Mouse (Mus musculus): Measurements from ENCODE around the gene Amhr2.

Amhr2 gene

DNA sequence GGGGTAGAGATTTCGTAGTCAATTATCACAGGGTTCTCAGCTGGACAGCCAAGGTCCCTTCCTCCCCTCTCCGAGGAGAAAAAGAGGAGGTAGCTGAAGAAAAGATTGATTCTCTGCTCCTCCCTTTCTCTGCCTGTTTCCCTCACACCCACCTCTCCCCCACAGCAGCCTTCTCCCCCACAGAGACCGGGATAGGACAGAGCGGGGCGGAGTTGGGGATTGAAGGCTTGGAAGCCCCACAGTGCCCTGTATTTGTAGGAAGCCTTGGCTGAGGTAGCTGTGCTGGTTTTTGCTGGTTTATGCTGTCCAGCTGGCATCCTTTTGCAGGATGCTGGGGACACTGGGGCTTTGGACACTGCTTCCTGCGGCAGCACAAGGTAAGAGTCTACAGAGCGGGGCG is at the start of gene Amhr2:
Amhr2 (plus strand) TSS at position 222 of the 400 bp plus-strand sequence.
- no peak for DNase-seq (ENCODE audit: low spot score)

DNA sequence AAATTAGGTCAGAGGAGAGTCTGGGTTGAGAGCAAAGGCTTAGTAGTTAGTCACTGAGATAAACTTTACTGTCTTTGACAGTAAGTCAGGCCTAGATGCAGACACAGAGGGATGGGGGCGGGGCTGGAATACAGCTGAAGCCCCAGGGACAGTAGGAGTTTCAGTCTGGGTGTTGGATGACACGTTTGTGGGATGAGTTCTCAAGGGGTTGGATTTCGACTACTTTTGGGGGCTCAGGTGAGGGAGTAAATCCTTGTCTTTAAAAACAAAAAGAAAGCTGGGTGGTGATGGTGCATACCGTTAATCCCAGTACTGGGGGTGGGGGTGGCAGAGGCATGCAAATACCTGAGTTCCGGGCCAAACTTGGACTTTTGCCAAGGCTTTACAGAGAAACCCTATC is 46.5 kb upstream of the Amhr2 start:
- DNase-seq (ENCODE audit: low spot score) = peak; percentile 30

DNA sequence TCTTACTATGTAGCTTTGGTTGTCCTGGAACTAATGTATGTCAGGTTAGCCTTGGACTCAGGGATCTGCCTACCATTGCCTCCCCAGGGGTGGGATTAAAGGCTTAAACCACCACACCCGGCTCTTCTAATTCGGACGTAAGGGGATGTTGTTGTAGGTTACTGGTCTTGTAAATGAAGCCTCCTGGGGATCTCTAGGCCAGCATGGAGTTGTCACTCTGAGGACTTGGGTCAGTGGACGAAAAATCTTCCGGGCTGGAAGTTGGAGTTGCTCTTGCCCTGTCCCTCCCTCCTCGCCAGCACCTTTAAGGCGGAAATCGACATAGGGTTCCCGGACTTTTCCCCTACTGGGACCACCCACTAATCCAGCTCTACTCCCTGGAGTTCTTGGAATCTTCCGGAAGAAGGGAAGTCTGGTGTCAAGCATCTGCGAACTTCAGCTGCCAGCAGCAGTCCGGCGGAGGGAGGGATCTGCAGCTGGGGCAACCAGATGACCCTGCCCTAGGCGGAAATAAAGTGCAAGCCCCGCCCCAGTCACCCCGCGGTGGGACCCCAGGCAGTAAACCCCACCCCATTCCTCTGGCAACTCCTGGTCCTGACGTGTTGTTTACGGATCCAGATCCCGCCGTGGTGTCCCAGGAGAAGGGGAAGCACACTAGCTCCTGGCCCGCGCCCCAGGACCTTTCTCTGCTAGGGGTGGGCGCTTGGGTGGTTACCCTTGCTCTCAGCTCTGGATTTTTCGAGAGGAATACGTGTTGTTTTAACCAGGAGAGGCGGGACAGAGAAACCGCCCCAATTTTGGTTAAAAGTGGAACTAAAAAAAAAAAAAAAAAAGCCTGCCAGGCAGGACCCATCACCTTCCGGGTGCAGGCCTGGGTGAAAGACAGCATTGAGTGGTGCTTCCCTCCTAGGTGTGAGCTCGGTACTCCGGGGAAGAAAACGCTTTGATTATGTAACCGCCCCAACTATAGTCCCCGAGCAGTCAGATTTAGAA is 45.6 kb upstream of the Amhr2 start:
- DNase-seq (ENCODE audit: low spot score) = peak; percentile 88

DNA sequence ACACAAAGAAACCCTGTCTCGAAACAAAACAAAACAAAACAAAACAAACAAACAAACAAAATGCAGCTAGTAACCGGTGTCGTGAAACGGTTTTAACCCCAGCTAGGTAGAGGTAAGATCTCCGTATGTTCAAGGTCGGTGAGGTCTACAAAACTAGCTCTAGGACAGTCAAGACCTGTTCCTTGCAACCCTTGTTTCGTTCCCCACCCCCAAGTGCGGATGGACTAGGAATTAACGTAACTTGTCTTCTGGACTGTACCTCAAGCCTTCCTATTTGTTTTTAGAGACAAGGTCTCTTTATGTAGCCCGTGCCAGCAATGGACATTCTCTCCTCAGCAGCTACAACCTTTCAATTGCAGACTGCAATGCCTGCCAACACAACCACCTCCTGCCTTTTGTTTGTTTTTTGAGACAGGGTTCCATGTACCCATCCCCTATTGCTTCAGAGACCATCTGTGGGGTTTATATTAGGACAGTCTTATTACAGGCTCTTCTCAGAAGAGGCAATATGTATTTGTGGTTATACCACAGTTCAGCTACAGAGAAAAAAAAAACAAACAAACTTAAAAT is 44.6 kb upstream of the Amhr2 start:
- DNase-seq (ENCODE audit: low spot score) = no peak

DNA sequence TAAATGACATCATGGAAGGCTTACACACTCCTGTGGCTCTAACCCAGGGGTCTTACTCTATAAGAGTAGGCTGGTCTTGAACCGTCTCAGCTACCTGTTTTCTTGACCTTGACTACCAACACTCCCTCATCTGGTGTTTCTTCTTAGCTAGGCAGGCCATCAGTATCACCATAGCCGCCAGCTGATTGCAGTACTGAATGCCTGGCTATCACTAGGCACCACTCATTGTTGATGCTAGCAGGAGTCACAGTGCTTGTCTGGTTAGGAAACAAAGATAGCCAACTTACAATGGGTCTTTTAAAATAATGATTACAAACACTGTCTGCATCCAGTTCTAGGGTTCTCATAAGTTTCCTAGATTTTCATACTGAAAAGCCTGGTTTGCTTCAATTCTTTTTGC is 43.9 kb upstream of the Amhr2 start:
- no peak for DNase-seq (ENCODE audit: low spot score)

DNA sequence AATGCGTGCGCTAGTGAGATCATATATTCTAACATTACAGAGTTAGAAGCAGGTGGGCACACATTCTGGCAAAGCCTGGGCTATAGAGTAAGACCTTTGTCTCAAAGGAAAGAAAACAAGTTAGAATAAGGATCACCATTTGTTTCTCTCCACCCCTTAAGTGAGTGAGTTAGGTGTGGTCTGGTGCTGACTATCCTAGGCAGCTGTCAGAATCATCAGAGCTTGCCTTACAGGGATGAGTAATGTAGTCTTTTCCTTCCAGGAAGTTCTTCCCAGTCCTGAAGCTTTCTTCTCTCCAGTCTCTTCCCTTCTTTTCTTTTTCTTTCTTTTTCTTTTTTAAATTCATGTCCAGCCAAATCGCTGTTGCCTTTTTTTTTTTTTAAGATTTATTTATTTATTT is 43.0 kb upstream of the Amhr2 start:
- DNase-seq (ENCODE audit: low spot score) = no peak

DNA sequence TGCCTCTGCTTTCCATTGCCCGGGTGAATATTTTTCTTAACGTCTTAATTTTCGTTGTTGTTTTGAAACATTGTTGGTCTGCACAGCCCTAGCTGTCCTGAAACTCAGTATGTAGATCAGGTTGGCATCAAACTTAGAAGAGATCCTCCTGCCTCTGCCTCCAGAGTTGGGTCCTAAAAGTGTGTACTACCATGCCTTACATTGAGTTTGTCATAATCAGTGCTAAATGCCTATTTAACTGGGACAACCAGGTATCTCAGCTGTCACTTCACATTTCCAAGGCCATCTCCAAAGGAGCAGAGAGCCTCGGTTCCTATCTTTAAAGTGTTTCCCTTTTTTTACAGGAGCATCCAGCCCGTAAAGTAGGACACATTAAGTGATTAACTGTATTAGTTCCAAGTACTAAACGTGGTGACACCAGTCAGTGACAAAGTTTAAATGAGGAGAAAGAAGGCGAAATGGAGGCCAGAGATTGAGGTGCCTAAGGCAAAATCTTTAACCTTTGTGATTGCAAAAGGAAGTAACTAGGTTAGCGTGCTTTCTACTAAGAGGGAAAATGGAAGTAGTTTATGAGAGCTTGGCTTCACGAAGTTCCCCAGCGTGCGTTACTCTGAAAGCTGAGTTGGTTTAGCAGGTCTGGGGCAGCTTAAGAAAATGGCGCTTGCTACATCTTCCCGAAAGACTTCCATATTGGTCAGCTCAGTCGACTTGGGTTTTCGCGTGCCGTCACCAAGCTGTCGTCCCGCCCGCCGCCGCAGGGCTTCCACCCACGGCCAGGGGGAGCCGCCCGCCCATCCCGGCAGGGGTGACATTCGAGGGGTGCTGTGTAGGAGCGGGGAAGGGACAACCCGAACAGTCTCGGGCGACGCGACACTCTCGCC is 40.3 kb upstream of the Amhr2 start:
- DNase-seq (ENCODE audit: low spot score) = no peak

DNA sequence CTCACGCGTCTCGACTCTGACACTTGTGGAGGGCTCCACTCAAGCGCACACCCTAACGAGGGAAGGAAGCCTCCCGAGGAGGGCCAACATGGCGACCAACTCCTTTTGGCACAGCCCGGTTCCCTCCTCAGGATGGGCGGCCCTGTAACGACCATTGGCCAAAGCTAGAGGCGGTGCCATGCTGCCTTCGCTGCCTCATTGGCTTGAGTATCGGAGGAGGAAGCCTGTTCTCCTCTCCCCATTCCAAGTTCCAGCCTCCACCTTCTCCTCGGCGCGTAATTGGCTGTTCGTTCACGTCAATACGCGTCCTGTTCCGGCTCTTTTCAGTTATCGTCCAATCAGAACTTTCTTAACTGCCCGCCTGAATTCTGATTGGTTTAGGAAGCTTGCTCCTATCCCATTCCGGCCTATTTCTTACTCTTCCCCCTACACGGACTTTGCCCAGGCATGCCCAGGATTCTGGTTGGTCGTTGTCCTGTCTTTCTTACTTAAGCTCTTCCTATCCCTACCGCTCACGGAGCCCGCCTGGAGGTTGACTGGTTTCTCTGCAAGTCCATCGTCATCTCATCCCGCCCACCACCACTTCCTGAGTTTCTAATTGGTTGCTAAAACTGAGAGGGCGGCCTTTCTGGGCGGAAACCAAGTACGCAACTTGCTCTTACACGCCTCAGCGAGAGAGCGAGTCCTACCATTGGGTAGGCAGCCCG is 39.5 kb upstream of the Amhr2 start, which contains the start of gene Sp1:
Sp1 (plus strand) TSS at position 655 of the 707 bp plus-strand sequence.
- peak; percentile 100 for DNase-seq (ENCODE audit: low spot score)

DNA sequence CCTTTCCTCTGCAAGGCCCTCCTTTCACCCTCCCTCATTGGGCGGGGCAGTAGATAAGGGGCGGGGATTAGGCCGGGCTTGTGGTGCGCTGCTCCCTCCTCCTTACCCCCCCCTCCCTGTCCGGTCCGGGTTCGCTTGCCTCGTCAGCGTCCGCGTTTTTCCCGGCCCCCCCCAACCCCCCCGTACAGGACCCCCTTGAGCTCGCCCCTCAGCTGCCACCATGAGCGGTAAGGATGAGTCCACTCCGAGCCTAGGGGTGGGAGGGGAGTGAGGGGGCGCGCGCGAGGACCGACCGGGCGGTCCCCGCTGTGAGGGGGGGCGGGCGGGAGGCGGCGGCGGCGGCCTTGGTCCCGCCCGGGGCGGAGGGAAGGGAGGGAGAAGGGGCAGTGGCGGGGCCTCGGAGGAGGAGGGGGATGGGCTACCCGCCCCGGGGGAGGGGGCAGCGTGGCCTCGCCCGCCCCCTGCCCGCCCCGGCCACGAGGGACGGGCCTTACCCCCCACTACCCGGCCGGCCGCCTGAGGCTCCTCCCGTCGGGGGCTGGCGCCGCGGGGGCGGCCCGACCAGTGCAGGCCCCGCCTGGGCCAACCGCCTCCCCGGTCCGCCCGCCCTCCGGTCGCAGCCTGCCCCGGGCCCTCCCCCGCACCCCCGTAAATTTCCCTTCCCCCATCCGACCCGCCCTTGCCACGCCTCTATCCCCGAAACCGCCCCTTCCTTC is 38.8 kb upstream of the Amhr2 start:
- DNase-seq (ENCODE audit: low spot score) = peak; percentile 76

DNA sequence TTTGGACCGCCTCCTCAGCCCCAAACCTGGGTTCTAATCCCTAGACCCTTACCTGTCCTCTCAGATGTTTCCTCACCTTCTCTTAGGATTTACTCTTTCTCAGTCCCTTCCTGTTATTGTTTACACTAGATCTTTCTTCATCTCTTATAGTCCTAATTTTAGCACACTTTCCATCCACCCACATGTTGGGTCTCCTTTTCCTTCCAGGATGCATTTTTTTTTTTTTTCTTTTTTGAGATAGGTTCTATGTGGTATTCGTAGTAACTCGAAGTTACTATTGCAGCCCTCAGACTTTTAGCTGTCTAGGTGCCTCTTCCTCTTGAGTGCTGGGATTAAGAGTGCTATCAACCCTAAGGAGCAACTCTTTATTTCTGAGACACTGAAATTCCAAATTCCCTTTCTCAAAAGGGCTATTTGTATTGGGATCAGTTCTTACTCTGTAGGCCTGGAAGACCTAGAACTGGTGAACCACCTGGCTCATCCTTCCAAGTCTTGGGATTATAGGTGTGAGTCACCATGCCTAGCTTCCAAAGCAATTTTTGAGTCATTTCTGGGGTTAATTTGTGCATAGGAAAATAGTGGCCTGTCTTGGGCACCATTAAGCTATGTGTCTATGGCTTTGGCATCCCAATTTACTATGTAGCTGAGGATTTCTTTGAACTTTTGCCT is 38.1 kb upstream of the Amhr2 start:
- no peak for DNase-seq (ENCODE audit: low spot score)

DNA sequence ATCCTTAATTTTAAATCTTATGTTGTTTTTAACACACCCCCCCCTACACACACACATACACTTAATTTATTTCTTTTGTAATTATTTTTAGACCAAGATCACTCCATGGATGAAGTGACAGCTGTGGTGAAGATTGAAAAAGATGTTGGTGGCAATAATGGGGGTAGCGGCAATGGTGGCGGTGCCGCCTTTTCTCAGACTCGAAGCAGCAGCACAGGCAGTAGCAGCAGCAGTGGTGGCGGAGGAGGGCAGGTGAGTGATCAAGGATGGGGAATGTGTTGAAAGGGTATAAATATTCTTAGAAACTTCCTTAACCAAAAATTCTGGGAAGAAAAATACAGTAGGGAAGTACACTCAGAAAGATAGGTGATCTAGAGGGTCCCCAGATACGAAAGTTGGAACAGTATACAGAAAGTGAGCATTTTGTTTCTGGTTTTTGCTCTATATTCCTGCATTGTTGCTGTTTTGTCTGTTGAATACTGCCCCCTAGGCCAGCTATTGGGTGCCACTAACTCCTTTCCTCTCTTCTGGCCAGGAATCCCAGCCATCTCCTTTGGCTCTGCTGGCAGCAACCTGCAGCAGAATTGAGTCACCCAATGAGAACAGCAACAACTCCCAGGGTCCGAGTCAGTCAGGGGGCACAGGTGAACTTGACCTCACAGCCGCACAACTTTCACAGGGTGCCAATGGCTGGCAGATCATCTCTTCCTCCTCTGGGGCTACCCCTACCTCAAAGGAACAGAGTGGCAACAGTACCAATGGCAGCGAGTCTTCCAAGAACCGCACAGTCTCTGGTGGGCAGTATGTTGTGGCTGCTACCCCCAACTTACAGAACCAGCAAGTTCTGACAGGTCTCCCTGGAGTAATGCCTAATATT is 37.2 kb upstream of the Amhr2 start:
- DNase-seq (ENCODE audit: low spot score) = no peak

DNA sequence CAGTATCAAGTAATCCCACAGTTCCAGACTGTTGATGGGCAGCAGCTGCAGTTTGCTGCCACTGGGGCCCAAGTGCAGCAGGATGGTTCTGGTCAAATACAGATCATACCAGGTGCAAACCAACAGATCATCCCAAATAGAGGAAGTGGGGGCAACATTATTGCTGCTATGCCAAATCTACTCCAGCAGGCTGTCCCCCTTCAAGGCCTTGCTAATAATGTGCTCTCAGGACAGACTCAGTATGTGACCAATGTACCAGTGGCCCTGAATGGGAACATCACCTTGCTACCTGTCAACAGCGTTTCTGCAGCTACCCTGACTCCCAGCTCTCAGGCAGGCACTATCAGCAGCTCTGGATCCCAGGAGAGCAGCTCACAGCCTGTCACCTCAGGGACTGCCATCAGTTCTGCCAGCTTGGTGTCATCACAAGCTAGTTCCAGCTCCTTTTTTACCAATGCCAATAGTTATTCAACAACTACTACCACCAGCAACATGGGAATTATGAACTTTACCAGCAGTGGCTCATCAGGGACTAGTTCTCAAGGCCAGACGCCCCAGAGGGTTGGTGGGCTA is 36.5 kb upstream of the Amhr2 start:
- no peak for DNase-seq (ENCODE audit: low spot score)

DNA sequence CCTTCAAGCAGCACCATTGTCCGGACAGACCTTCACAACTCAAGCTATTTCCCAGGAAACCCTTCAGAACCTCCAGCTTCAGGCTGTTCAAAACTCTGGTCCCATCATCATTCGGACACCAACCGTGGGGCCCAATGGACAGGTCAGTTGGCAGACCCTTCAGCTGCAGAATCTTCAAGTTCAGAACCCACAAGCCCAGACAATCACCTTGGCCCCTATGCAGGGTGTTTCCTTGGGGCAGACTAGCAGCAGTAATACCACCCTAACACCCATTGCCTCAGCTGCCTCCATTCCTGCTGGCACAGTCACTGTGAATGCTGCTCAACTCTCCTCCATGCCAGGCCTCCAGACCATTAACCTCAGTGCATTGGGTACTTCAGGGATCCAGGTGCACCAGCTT is 35.9 kb upstream of the Amhr2 start:
- no peak for DNase-seq (ENCODE audit: low spot score)

DNA sequence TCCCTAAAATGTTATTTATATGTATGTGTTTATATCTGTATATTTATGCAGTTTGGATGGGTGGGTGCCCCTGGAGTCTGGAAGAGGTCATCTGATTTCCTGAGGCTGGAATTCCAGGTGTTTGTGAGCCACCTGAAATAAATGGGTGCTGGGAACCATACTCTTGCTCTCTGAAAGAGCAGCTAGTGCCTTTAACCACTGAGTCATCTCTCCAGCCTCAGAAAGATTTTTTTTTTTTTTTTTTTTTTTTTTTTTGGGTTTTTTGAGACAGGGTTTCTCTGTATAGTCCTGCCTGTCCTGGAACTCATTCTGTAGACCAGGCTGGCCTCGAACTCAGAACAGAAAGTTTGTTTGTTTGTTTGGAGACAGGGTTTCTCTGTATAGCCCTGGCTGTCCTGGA is 34.1 kb upstream of the Amhr2 start:
- DNase-seq (ENCODE audit: low spot score) = no peak

DNA sequence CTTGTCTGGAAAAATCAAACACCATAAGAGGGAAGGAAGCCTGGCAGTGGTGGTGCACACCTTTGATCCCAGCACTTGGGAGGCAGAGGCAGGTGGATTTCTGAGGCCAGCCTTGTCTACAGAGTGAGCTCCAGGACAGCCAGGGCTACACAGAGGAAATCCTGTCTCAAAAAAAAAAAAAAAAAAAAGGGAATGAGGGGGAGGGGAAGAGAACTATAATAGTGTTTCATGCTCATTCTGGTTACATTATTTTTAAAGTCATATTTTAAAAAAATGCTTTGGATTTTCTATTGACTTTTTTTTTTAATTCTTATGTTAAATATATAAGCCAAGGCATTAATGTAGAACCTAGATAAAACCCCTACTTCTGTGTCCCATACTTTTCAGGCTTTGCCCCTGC is 31.5 kb upstream of the Amhr2 start:
- no peak for DNase-seq (ENCODE audit: low spot score)

DNA sequence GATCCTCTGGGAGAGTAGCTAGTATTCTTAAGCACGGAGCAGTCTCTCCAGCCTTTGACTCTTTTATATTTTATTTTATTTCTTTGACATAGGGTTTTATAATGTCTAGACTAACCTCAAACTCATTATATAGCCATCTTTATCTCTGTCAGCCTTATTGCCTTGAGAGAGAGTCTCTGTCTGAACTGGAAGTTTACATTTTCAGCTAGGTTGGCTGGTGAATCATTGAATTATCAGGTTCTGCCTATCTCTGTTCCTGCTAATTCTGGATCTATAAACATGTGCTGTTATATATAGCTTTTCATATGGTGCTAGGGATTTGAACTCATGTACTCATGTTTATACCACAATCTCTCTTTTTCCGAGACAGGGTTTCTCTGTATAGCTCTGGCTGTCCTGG is 27.6 kb upstream of the Amhr2 start:
- no peak for DNase-seq (ENCODE audit: low spot score)

DNA sequence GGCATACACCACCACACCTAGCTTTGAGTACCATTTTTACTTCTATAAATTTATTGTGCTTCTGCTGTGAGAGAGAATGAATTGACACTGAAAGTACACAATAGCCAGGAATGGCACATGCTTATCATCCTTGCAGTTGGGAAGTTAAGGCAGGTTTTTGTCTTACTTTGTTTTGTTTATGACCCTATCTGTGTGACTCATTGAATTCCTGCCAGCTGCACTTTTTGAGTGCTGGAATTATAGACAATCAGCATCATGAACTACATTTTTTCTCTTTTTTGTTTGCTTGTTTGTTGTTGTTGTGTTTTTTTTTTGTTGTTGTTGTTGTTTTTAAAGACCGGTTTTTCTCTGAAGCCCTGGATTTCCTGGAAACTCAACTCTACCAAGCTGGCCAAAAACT is 24.2 kb upstream of the Amhr2 start:
- DNase-seq (ENCODE audit: low spot score) = no peak

DNA sequence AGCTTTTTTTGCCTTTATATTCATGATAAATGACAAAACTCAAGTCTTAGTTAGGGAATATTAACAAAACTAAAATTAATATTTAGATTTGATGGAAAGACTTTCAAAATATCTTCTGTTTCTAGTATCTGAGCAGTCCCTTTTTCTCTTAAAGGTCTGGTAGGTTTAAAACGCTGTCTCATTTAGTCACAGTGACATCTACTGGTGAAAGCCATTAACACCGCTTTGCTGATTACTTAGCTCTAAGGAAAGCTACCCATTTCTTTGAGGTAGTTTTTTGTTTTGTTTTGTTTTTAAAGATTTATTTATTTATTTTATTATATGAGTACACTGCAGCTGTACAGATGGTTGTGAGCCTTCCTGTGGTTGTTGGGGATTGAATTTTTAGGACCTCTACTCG is 23.7 kb upstream of the Amhr2 start:
- peak; percentile 84 for DNase-seq (ENCODE audit: low spot score)

DNA sequence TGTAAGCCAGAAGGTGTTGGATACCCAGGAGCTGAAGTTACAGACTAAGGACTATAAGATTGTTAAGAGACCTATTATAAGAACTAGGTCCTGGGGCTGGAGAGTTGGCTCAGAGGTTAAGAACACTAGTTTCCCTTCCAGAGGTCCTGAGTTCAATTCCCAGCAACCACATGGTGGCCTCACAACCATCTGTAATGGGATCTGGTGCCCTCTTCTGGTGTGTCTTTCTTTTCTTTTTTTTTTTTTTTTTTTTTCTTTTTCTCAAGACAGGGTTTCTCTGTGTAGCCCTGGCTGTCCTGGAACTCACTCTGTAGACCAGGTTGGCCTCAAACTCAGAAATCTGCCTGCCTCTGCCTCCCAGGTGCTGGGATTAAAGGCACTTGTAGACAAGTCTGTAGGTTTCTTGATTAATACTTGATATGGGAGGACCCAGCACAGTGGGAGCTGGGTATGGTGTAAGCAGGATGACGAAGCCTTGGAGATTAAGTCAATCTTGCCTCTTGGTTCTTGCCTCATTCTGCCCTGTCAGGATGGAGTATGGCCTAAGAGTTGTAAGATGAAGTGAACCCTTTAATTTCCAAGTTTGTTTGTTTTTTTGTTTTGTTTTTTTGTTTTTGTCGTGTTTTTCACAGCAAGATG is 21.4 kb upstream of the Amhr2 start:
- DNase-seq (ENCODE audit: low spot score) = no peak
